Mouse (Mus musculus) MEL (cell line): ENCODE data around the gene Papola. TPM values are rescaled to one million over a fixed set of nuclear protein-coding genes. Genes with fewer than 3 reads are reported as not detected.
A peak's percentile ranks its signal among the peaks of the same experiment; 100 is the strongest.

Experiments
- DNase-seq: peaks from one replicate; pipeline ENCODE4 v3.0.0; 2011; ENCODE audit warnings: low read depth, low spot score
- H3K27ac ChIP-seq: 2 replicates; pipeline ENCODE4 v1.5.1; 2012; ENCODE audit warnings: low read depth, mild to moderate bottlenecking, control low read depth, low read length, moderate library complexity; ENCODE audit not compliant: control insufficient read depth
- H3K27me3 ChIP-seq, 2 experiments: fragments of 150-350 bp in 1 of 2; sonication (generic) in 1 of 2; 2 replicates each; pipeline ENCODE4 v1.6.1; 2012; ENCODE audit warnings: low read length in 2 of 2, mild to moderate bottlenecking in 2 of 2, improper control_type of control experiment in 1 of 2, moderate library complexity in 1 of 2; ENCODE audit not compliant: insufficient read depth in 2 of 2, control insufficient read depth in 1 of 2
- H3K36me3 ChIP-seq, 2 experiments: 2 replicates each; pipeline ENCODE4 v1.6.1; 2012 to 2014; ENCODE audit warnings: low read length in 2 of 2, improper control_type of control experiment in 1 of 2, inconsistent platforms in 1 of 2, mild to moderate bottlenecking in 1 of 2; ENCODE audit not compliant: insufficient read depth in 2 of 2, control insufficient read depth in 1 of 2
- H3K4me1 ChIP-seq, 2 experiments: fragments of 150-350 bp in 1 of 2; sonication (generic) in 1 of 2; 2 replicates each; pipeline ENCODE4 v1.6.1; 2012; ENCODE audit warnings: low read length in 2 of 2, improper control_type of control experiment in 1 of 2, mild to moderate bottlenecking in 1 of 2; ENCODE audit not compliant: insufficient read depth in 2 of 2, control insufficient read depth in 1 of 2
- H3K4me3 ChIP-seq, 2 experiments: fragments of 150-350 bp in 1 of 2; sonication (generic) in 1 of 2; 2 replicates each; pipeline ENCODE4 v1.5.1; 2012; ENCODE audit warnings: low read depth in 2 of 2, low read length in 2 of 2, mild to moderate bottlenecking in 2 of 2, moderate library complexity in 2 of 2, control low read depth in 1 of 2, improper control_type of control experiment in 1 of 2; ENCODE audit not compliant: control insufficient read depth in 1 of 2, insufficient read depth in 1 of 2
- H3K79me2 ChIP-seq: 2 replicates; pipeline ENCODE4 v1.6.1; 2012; ENCODE audit warnings: mild to moderate bottlenecking, low read length, moderate library complexity; ENCODE audit not compliant: control insufficient read depth, poor library complexity, insufficient read depth
- H3K9ac ChIP-seq: 2 replicates; pipeline ENCODE4 v1.6.1; 2012; ENCODE audit warnings: low read depth, mild to moderate bottlenecking, control low read depth, low read length, moderate library complexity; ENCODE audit not compliant: control insufficient read depth, poor library complexity, severe bottlenecking
- H3K9me3 ChIP-seq: fragments of 150-350 bp; sonication (generic); replicated peaks from 2 replicates; pipeline ENCODE4 v1.6.1; 2012; ENCODE audit warnings: mild to moderate bottlenecking, low read length, improper control_type of control experiment, moderate library complexity; ENCODE audit not compliant: insufficient read depth
- CTCF ChIP-seq, 3 experiments: IDR thresholded peaks in 2 of 3; conservative IDR thresholded peaks in 1 of 3; 2 replicates each; pipeline ENCODE4 v1.5.1; 2011 to 2012; ENCODE audit warnings: low read length in 3 of 3, low read depth in 2 of 3, mild to moderate bottlenecking in 2 of 3, improper control_type of control experiment in 1 of 3, inconsistent platforms in 1 of 3, mixed read lengths in 1 of 3, moderate library complexity in 1 of 3; ENCODE audit not compliant: control insufficient read depth in 1 of 3, insufficient read depth in 1 of 3, poor library complexity in 1 of 3, severe bottlenecking in 1 of 3
- ELF1 ChIP-seq: IDR thresholded peaks from 2 replicates; pipeline ENCODE4 v1.6.1; 2014; ENCODE audit warnings: low read depth, mild to moderate bottlenecking, inconsistent platforms, low read length, improper control_type of control experiment, moderate library complexity
- EP300 ChIP-seq, 2 experiments: IDR thresholded peaks; 2 replicates each; pipeline ENCODE4 v1.6.1; 2011; ENCODE audit warnings: improper control_type of control experiment in 2 of 2, low read length in 2 of 2, low read depth in 1 of 2, mild to moderate bottlenecking in 1 of 2
- ETS1 ChIP-seq: IDR thresholded peaks from 2 replicates; pipeline ENCODE4 v1.6.1; 2012; ENCODE audit warnings: low read depth, mild to moderate bottlenecking, inconsistent platforms, low read length, improper control_type of control experiment, moderate library complexity
- JUND ChIP-seq: IDR thresholded peaks from 2 replicates; pipeline ENCODE4 v1.6.1; 2011; ENCODE audit warnings: low read depth, mild to moderate bottlenecking, improper control_type of control experiment, low read length
- KAT2A ChIP-seq: conservative IDR thresholded peaks from 2 replicates; pipeline ENCODE4 v1.6.1; 2012; ENCODE audit warnings: low read depth, low read length, improper control_type of control experiment, inconsistent platforms
- MAFK ChIP-seq: IDR thresholded peaks from 2 replicates; pipeline ENCODE4 v1.6.1; 2011; ENCODE audit warnings: low read depth, mild to moderate bottlenecking, low read length, improper control_type of control experiment, borderline replicate concordance
- MEF2A ChIP-seq: IDR thresholded peaks from 2 replicates; pipeline ENCODE4 v1.6.1; 2014; ENCODE audit warnings: low read depth, mild to moderate bottlenecking, inconsistent platforms, low read length, improper control_type of control experiment; ENCODE audit not compliant: poor library complexity, insufficient replicate concordance, severe bottlenecking; ENCODE audit errors: extremely low read depth
- MYB ChIP-seq: IDR thresholded peaks from 2 replicates; pipeline ENCODE4 v1.6.1; 2011; ENCODE audit warnings: mild to moderate bottlenecking, low read depth, low read length, improper control_type of control experiment
- NELFE ChIP-seq: IDR thresholded peaks from 2 replicates; pipeline ENCODE4 v1.6.1; 2011; ENCODE audit warnings: low read depth, low read length, improper control_type of control experiment
- POLR2A ChIP-seq, 2 experiments: IDR thresholded peaks; 2 replicates each; pipeline ENCODE4 v1.6.1; 2011 to 2012; ENCODE audit warnings: low read length in 2 of 2, mild to moderate bottlenecking in 2 of 2, control low read depth in 1 of 2, improper control_type of control experiment in 1 of 2, low read depth in 1 of 2, moderate library complexity in 1 of 2; ENCODE audit not compliant: control insufficient read depth in 1 of 2, insufficient read depth in 1 of 2, poor library complexity in 1 of 2
- RAD21 ChIP-seq: IDR thresholded peaks from 2 replicates; pipeline ENCODE4 v1.6.1; 2011; ENCODE audit warnings: mild to moderate bottlenecking, low read depth, low read length, improper control_type of control experiment
- RCOR1 ChIP-seq: IDR thresholded peaks from 2 replicates; pipeline ENCODE4 v1.6.1; 2012; ENCODE audit warnings: low read depth, mild to moderate bottlenecking, inconsistent platforms, low read length, improper control_type of control experiment
- TAL1 ChIP-seq: IDR thresholded peaks from 2 replicates; pipeline ENCODE4 v1.6.1; 2012; ENCODE audit warnings: mild to moderate bottlenecking, inconsistent platforms, low read length, moderate library complexity, mixed read lengths
- TBP ChIP-seq: IDR thresholded peaks from 2 replicates; pipeline ENCODE4 v1.8.0; 2011; ENCODE audit warnings: low read depth, low read length, improper control_type of control experiment
- TCF12 ChIP-seq: IDR thresholded peaks from 2 replicates; pipeline ENCODE4 v1.6.1; 2014; ENCODE audit warnings: low read depth, mild to moderate bottlenecking, inconsistent platforms, low read length, improper control_type of control experiment, moderate library complexity
- USF1 ChIP-seq: IDR thresholded peaks from 2 replicates; pipeline ENCODE4 v1.6.1; 2014; ENCODE audit warnings: low read depth, mild to moderate bottlenecking, inconsistent platforms, low read length, improper control_type of control experiment, moderate library complexity
- ZKSCAN1 ChIP-seq: IDR thresholded peaks from 2 replicates; pipeline ENCODE4 v1.6.1; 2012; ENCODE audit warnings: low read depth, mild to moderate bottlenecking, inconsistent platforms, low read length, improper control_type of control experiment, moderate library complexity
- ZNF384 ChIP-seq: IDR thresholded peaks from 2 replicates; pipeline ENCODE4 v1.6.1; 2012; ENCODE audit warnings: low read depth, mild to moderate bottlenecking, inconsistent platforms, low read length, improper control_type of control experiment
- polyA plus RNA-seq, 2 experiments: library from polyadenylated mRNA; stranded (reverse) in 1 of 2; unstranded in 1 of 2; fragments of >175 nt in 1 of 2; fragments of >200 nt in 1 of 2; gene quantifications; 2 replicates each; pipeline versions ENCODE4 v1.2.1 to v1.2.4; 2012; ENCODE audit warnings: low replicate concordance in 2 of 2, low read depth in 1 of 2; ENCODE audit not compliant: insufficient read length in 2 of 2, insufficient read depth in 1 of 2, missing spikeins in 1 of 2
- total RNA-seq: library from RNA; depleted of rRNA; stranded (reverse); fragments of 300-350 nt; gene quantifications from 2 replicates; pipeline ENCODE4 v1.2.3, GENCODE M21; 2012

Gene Papola
- total and polyA plus RNA-seq, 3 experiments: 144 to 329 (median 193) TPM

DNA sequence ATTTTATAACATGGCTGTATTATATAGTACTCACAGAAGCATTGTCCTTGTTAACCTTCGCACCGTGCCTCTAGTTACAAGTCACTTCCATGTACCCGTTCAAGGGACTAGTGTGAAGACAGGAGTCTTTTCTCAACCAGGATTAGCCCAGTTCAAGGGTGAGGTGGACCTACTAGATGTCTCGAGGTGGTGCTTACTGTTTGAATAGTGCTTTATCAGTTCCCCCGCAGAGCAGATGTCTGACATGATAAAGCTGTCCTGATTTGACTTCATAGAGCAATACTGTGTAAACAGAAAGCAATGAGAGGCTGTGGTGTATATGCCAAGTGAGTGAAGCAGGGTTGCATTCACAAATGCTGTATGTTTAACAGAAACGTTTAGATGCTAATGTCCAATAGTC, 26.1 kb downstream of the Papola start:
- Histone ChIP-seq H3K36me3 (peaks cover 36 to 61% of the 10 kb centered on the region in 2 experiments), H3K9ac (no peak overlapping the region), H3K79me2 (0 out of 2 replicates have a peak, but pooled peaks cover 2% of the 10 kb centered on the region), H3K9me3 (no peaks in the 10 kb centered on the region), H3K4me3 (no peak overlapping the region), H3K27me3 (no peaks in the 10 kb centered on the region), H3K27ac (no peak overlapping the region), H3K4me1 (peaks cover 7 to 21% of the 10 kb centered on the region in 2 experiments)
- TF ChIP-seq MYB (no peak), TBP (no peak), KAT2A (no peak), EP300 (IDR thresholded peaks at IDR 0.05; ENCODE audit: low read depth in 1 of 2, low read length in 2 of 2) (peak in 1 of 2 experiments; percentile 63; a peak in 2 of 4 replicates), MAFK (no peak), RCOR1 (peak; percentile 71; the same call in 1 of the 2 replicates), TCF12 (peak; percentile 80), USF1 (no peak), JUND (no peak), ZNF384 (no peak), ETS1 (0 out of 2 replicates have a peak, but pooled peaks have one; percentile 9), ZKSCAN1 (peak; percentile 64; the same call in 1 of the 2 replicates), RAD21 (no peak)
- DNase-seq: no peak

GRCm38 (mm10) chr12:105813957-105814356, 29.5 kb downstream of the Papola start:
- H3K27ac ChIP-seq: no peak overlapping the region
- no peak for TF ChIP-seq CTCF (IDR thresholded peaks at IDR 0.05 in 2 of 3, conservative IDR thresholded peaks at IDR 0.05 in 1 of 3; ENCODE audit: control insufficient read depth in 1 of 3, insufficient read depth in 1 of 3, low read depth in 2 of 3, low read length in 3 of 3, poor library complexity in 1 of 3, severe bottlenecking in 1 of 3)
- no peak for TF ChIP-seq NELFE
- TF ChIP-seq TAL1: no peak
- TF ChIP-seq TBP: no peak
- TF ChIP-seq USF1: no peak
- TF ChIP-seq MAFK: no peak
- TF ChIP-seq TCF12: no peak
- TF ChIP-seq POLR2A (IDR thresholded peaks at IDR 0.05; ENCODE audit: control insufficient read depth in 1 of 2, insufficient read depth in 1 of 2, low read depth in 1 of 2, low read length in 2 of 2, poor library complexity in 1 of 2): no peak
- TF ChIP-seq ELF1: no peak
- TF ChIP-seq MEF2A: no peak
- no peak overlapping the region for H3K4me3 ChIP-seq
- DNase-seq: no peak
- peaks cover 13 to 42% of the 10 kb centered on the region in 2 experiments for H3K36me3 ChIP-seq
- H3K9ac ChIP-seq: no peak overlapping the region
- H3K79me2 ChIP-seq: peaks cover 3% of the 10 kb centered on the region; the same call in 1 of the 2 replicates
- no peaks in the 10 kb centered on the region for H3K27me3 ChIP-seq
- H3K9me3 ChIP-seq: no peaks in the 10 kb centered on the region
- H3K4me1 ChIP-seq: peaks cover 2 to 6% of the 10 kb centered on the region in 2 experiments; a peak in 3 of 4 replicates
